Comparison of ENCODE assay signal across 28 mouse cellular contexts in genomic region chr9:79922493-79922760, GRCm38 (mm10).
A peak's percentile ranks its signal among the peaks of the same experiment; 100 is the strongest.
DNase-seq lines count a peak whose midpoint lies in the region; ATAC-seq and TF ChIP-seq lines count a peak whose summit lies in the region.
"Had no signal": no experiment of that assay in that cellular context is flagged by ENCODE, and none has a peak within 500 bp of the region (broad histone marks: within the 10 kb centered on the region; RNA-seq: fewer than 3 reads in every experiment).

No protein-coding gene starts in this region.

- 68% methylated on average over 6 of the region's 6 CpGs for WGBS in heart, embryonic 10.5 days
- 53% methylated on average over 6 of the region's 6 CpGs for WGBS in heart, embryonic 15.5 days
- WGBS in lung, embryonic 16.5 days = 71% methylated on average over 6 of the region's 6 CpGs
- 81% methylated on average over 6 of the region's 6 CpGs for WGBS in lung, adult 2 months

- H3K4me1 ChIP-seq in heart, embryonic 10.5 days = peaks cover 54% of the 10 kb centered on the region
- peaks cover 64% of the 10 kb centered on the region for H3K4me1 ChIP-seq in heart, embryonic 15.5 days (replicated peaks)
- H3K4me1 ChIP-seq in lung, embryonic 16.5 days (replicated peaks; ENCODE audit: control insufficient read depth, insufficient read depth, low read length) = peaks cover 32% of the 10 kb centered on the region
- peaks cover 2% of the 10 kb centered on the region; the same call in 1 of the 2 replicates for H3K4me1 ChIP-seq in lung, adult 2 months (ENCODE audit: control insufficient read depth, insufficient read depth, low read length)
- H3K4me1 ChIP-seq: hindbrain, embryonic 15.5 days; neural tube, embryonic 12.5 days had no signal

- TF ChIP-seq POLR2A in lung, adult 2 months (IDR thresholded peaks at IDR 0.05; ENCODE audit: borderline replicate concordance, extremely low read depth, low read depth, low read length) = no peak

- H3K27me3 ChIP-seq in heart, embryonic 10.5 days (ENCODE audit: insufficient read depth, poor library complexity, severe bottlenecking) = no peaks in the 10 kb centered on the region
- H3K27me3 ChIP-seq in heart, embryonic 15.5 days = no peaks in the 10 kb centered on the region
- H3K27me3 ChIP-seq in lung, embryonic 16.5 days (ENCODE audit: control insufficient read depth, insufficient read depth, low read depth, low read length) = no peaks in the 10 kb centered on the region
- H3K27me3 ChIP-seq: forebrain, embryonic 13.5 days; hindbrain, embryonic 15.5 days; midbrain, embryonic 12.5 days; neural tube, embryonic 12.5 days had no signal

- H3K36me3 ChIP-seq in heart, embryonic 10.5 days = no peaks in the 10 kb centered on the region
- no peaks in the 10 kb centered on the region for H3K36me3 ChIP-seq in heart, embryonic 15.5 days
- H3K36me3 ChIP-seq in lung, embryonic 16.5 days (ENCODE audit: control insufficient read depth, insufficient read depth, low read length) = no peaks in the 10 kb centered on the region
- H3K36me3 ChIP-seq: hindbrain, embryonic 10.5 days; hindbrain, embryonic 15.5 days; midbrain, embryonic 12.5 days; neural tube, embryonic 12.5 days had no signal

- H3K9ac ChIP-seq in heart, embryonic 15.5 days = no peak overlapping the region; the same call in 1 of the 2 replicates
- H3K9ac ChIP-seq in lung, embryonic 16.5 days (ENCODE audit: low read length) = no peak overlapping the region
- H3K9ac ChIP-seq: forebrain, embryonic 13.5 days; hindbrain, embryonic 15.5 days; liver, embryonic 14.5 days; lung, embryonic 14.5 days; midbrain, embryonic 12.5 days; neural tube, embryonic 12.5 days had no signal

- TF ChIP-seq CTCF in lung, adult 2 months (IDR thresholded peaks at IDR 0.05; ENCODE audit: insufficient read depth, low read length) = no peak

- H3K27ac ChIP-seq in heart, embryonic 10.5 days = peak overlapping the region; percentile 70
- peak overlapping the region; percentile 66 for H3K27ac ChIP-seq in heart, embryonic 15.5 days
- peak overlapping the region; percentile 9 for H3K27ac ChIP-seq in lung, embryonic 16.5 days (ENCODE audit: low read length)
- H3K27ac ChIP-seq: forebrain, embryonic 13.5 days; hindbrain, embryonic 10.5 days; hindbrain, embryonic 15.5 days; liver, embryonic 14.5 days; midbrain, embryonic 12.5 days; neural tube, embryonic 12.5 days had no signal

- peak overlapping the region; percentile 29; the same call in 1 of the 2 replicates for H3K4me2 ChIP-seq in heart, embryonic 15.5 days
- no peak overlapping the region for H3K4me2 ChIP-seq in lung, embryonic 16.5 days (ENCODE audit: low read depth, low read length)
- H3K4me2 ChIP-seq: forebrain, embryonic 13.5 days; hindbrain, embryonic 15.5 days; lung, embryonic 14.5 days; midbrain, embryonic 12.5 days; neural tube, embryonic 12.5 days had no signal

- intact Hi-C loops in heart, postnatal 10 days (cut with DNase I) = loop anchor here (5.0 kb wide), 1 partner anchor 35 kb away; no protein-coding TSS in a partner anchor

- no peak for ATAC-seq in heart, embryonic 15.5 days (replicated peaks; ENCODE audit: insufficient number of reproducible peaks, insufficient read depth, low FRiP score, low read depth)
- no peak for ATAC-seq in lung, embryonic 16.5 days (ENCODE audit: low read depth)
- no peak for ATAC-seq in activated CD4-positive, CD25-positive, alpha-beta regulatory T cell, adult 4 months
- ATAC-seq: inflammation-experienced regulatory T-cells, adult 6 months had no signal

- no peaks in the 10 kb centered on the region for H3K9me3 ChIP-seq in heart, embryonic 10.5 days
- no peaks in the 10 kb centered on the region for H3K9me3 ChIP-seq in heart, embryonic 15.5 days (replicated peaks)
- no peaks in the 10 kb centered on the region for H3K9me3 ChIP-seq in lung, embryonic 16.5 days (ENCODE audit: control insufficient read depth, low read length)
- H3K9me3 ChIP-seq: forebrain, embryonic 13.5 days; hindbrain, embryonic 10.5 days; hindbrain, embryonic 15.5 days; megakaryocyte, embryonic 14.5 days; midbrain, embryonic 12.5 days; neural tube, embryonic 12.5 days had no signal

- H3K4me3 ChIP-seq in heart, embryonic 10.5 days = no peak overlapping the region
- no peak overlapping the region for H3K4me3 ChIP-seq in heart, embryonic 15.5 days
- no peak overlapping the region for H3K4me3 ChIP-seq in lung, embryonic 16.5 days (ENCODE audit: low read length)
- H3K4me3 ChIP-seq in lung, adult 2 months (replicated peaks; ENCODE audit: extremely low read depth, low read depth, low read length) = no peak overlapping the region
- H3K4me3 ChIP-seq: forebrain, embryonic 13.5 days; hindbrain, embryonic 10.5 days; hindbrain, embryonic 15.5 days; megakaryocyte, embryonic 14.5 days; midbrain, embryonic 12.5 days; myocyte; neural tube, embryonic 12.5 days had no signal

- peak; percentile 68 for DNase-seq in heart, embryonic 10.5 days (ENCODE audit: low spot score)
- DNase-seq in heart, postnatal 10 days = no peak
- DNase-seq in heart, postnatal 4 days = no peak
- DNase-seq in lung, adult 2 months = no peak
- DNase-seq: B cell, adult 2 months; cerebellum, adult 18-20 months; cerebellum, postnatal 14 days; gastrocnemius, postnatal 36 days; kidney, adult 11 months; layer of hippocampus, postnatal 36 days; left cerebral cortex, postnatal 4 days; liver; lung, postnatal 4 days; right cerebral cortex, postnatal 4 days; thymus, postnatal 4 days had no signal

Comparison
In these comparisons a context has a peak if more than half of its experiments do, and no peak if none do; other contexts are left out.
1. H3K27ac ChIP-seq: peak in every context shown above with its lines; median percentile 70 in heart, embryonic 10.5 days; 66 in heart, embryonic 15.5 days; 9 in lung, embryonic 16.5 days.